18 mouse cellular contexts compared by ENCODE assay signal in genomic region chr10:7200665-7201064, GRCm38 (mm10). TPM values are rescaled to one million over a fixed set of nuclear protein-coding genes. Genes with fewer than 3 reads are reported as not detected.
A peak's percentile ranks its signal among the peaks of the same experiment; 100 is the strongest.
DNase-seq lines count a peak whose midpoint lies in the region; ATAC-seq and TF ChIP-seq lines count a peak whose summit lies in the region.
"Had no signal": no experiment of that assay in that cellular context is flagged by ENCODE, and none has a peak within 500 bp of the region (broad histone marks: within the 10 kb centered on the region; RNA-seq: fewer than 3 reads in every experiment).

No protein-coding gene starts in this region.

- no peak overlapping the region for H3K9ac ChIP-seq in embryonic facial prominence, embryonic 12.5 days
- H3K9ac ChIP-seq in forebrain, postnatal 0 days = peak overlapping the region; percentile 18; the same call in 1 of the 2 replicates
- no peak overlapping the region for H3K9ac ChIP-seq in forebrain, embryonic 12.5 days
- H3K9ac ChIP-seq in limb, embryonic 11.5 days (ENCODE audit: low read length) = no peak overlapping the region
- H3K9ac ChIP-seq: forebrain, embryonic 15.5 days had no signal

- no peak for ATAC-seq in embryonic facial prominence, embryonic 12.5 days (ENCODE audit: insufficient number of reproducible peaks, insufficient read depth, low FRiP score, low TSS enrichment)
- peak; percentile 54 for ATAC-seq in forebrain, postnatal 0 days
- no peak for ATAC-seq in forebrain, embryonic 12.5 days (ENCODE audit: low FRiP score)
- 0 out of 2 replicates have a peak, but pooled peaks have one; percentile 29 for ATAC-seq in limb, embryonic 11.5 days (ENCODE audit: insufficient number of reproducible peaks, low FRiP score, low TSS enrichment, low read depth)
- ATAC-seq: activated CD4-positive, CD25-positive, alpha-beta regulatory T cell, adult 4 months; CD4-positive, CD25-positive, alpha-beta regulatory T cell, adult 4 months; forebrain, embryonic 15.5 days; Patski had no signal

- 80% methylated on average over 7 of the region's 7 CpGs for WGBS in embryonic facial prominence, embryonic 12.5 days
- WGBS in embryonic facial prominence, embryonic 10.5 days = 86% methylated on average over 7 of the region's 7 CpGs
- 74% methylated on average over 7 of the region's 7 CpGs for whole genome bisulfite sequencing in forebrain, postnatal 0 days
- 85% methylated on average over 7 of the region's 7 CpGs for WGBS in forebrain, embryonic 12.5 days
- WGBS in limb, embryonic 11.5 days = 87% methylated on average over 7 of the region's 7 CpGs
- 90% methylated on average over 7 of the region's 7 CpGs for WGBS in limb, embryonic 10.5 days

- no peak for TF ChIP-seq POLR2A in brain, embryonic 14.5 days (IDR thresholded peaks at IDR 0.05; ENCODE audit: borderline replicate concordance, extremely low read depth, insufficient read depth, insufficient read length, poor library complexity, severe bottlenecking)

- no peaks in the 10 kb centered on the region for H3K36me3 ChIP-seq in embryonic facial prominence, embryonic 12.5 days
- H3K36me3 ChIP-seq in embryonic facial prominence, embryonic 10.5 days (replicated peaks) = 0 out of 2 replicates have a peak, but pooled peaks cover under 1% of the 10 kb centered on the region
- no peaks in the 10 kb centered on the region for H3K36me3 ChIP-seq in forebrain, postnatal 0 days (ENCODE audit: insufficient read depth)
- no peaks in the 10 kb centered on the region for H3K36me3 ChIP-seq in forebrain, embryonic 12.5 days (replicated peaks)
- no peaks in the 10 kb centered on the region for H3K36me3 ChIP-seq in limb, embryonic 11.5 days (ENCODE audit: control insufficient read depth, insufficient read depth, low read length)
- no peaks in the 10 kb centered on the region for H3K36me3 ChIP-seq in limb, embryonic 10.5 days
- H3K36me3 ChIP-seq: forebrain, embryonic 15.5 days; G1E had no signal

- no peaks in the 10 kb centered on the region for H3K9me3 ChIP-seq in embryonic facial prominence, embryonic 12.5 days
- H3K9me3 ChIP-seq in embryonic facial prominence, embryonic 10.5 days = no peaks in the 10 kb centered on the region
- H3K9me3 ChIP-seq in forebrain, postnatal 0 days (ENCODE audit: low read length) = no peaks in the 10 kb centered on the region
- H3K9me3 ChIP-seq in forebrain, embryonic 12.5 days = no peaks in the 10 kb centered on the region
- H3K9me3 ChIP-seq in limb, embryonic 11.5 days (ENCODE audit: control insufficient read depth, low read length) = no peaks in the 10 kb centered on the region
- no peaks in the 10 kb centered on the region for H3K9me3 ChIP-seq in limb, embryonic 10.5 days (replicated peaks)
- H3K9me3 ChIP-seq: forebrain, embryonic 15.5 days; G1E had no signal

- H3K4me3 ChIP-seq in embryonic facial prominence, embryonic 12.5 days = no peak overlapping the region
- no peak overlapping the region for H3K4me3 ChIP-seq in embryonic facial prominence, embryonic 10.5 days
- H3K4me3 ChIP-seq in forebrain, postnatal 0 days (ENCODE audit: low read depth, low read length) = no peak overlapping the region
- no peak overlapping the region for H3K4me3 ChIP-seq in forebrain, embryonic 12.5 days (replicated peaks)
- no peak overlapping the region for H3K4me3 ChIP-seq in limb, embryonic 11.5 days (ENCODE audit: low read depth, low read length)
- H3K4me3 ChIP-seq in limb, embryonic 10.5 days = no peak overlapping the region
- H3K4me3 ChIP-seq: forebrain, embryonic 15.5 days had no signal

- H3K4me1 ChIP-seq in embryonic facial prominence, embryonic 12.5 days = 0 out of 2 replicates have a peak, but pooled peaks cover 7% of the 10 kb centered on the region
- H3K4me1 ChIP-seq in embryonic facial prominence, embryonic 10.5 days = peaks cover 14% of the 10 kb centered on the region
- H3K4me1 ChIP-seq in forebrain, postnatal 0 days (ENCODE audit: insufficient read depth) = peaks cover 3% of the 10 kb centered on the region; the same call in 1 of the 2 replicates
- peaks cover 6% of the 10 kb centered on the region; the same call in 1 of the 2 replicates for H3K4me1 ChIP-seq in forebrain, embryonic 12.5 days
- H3K4me1 ChIP-seq in limb, embryonic 11.5 days (ENCODE audit: control insufficient read depth, insufficient read depth, low read length) = peaks cover 6% of the 10 kb centered on the region; the same call in 1 of the 2 replicates
- H3K4me1 ChIP-seq in limb, embryonic 10.5 days = peaks cover 9% of the 10 kb centered on the region

- no peak for DNase-seq in embryonic facial prominence, embryonic 10.5 days (ENCODE audit: low spot score)
- DNase-seq in forebrain, postnatal 0 days = no peak
- DNase-seq in limb, embryonic 11.5 days (ENCODE audit: low spot score) = no peak
- no peak for DNase-seq in limb, embryonic 10.5 days (ENCODE audit: low spot score)
- peak; percentile 9 for DNase-seq in brain, embryonic 14.5 days (ENCODE audit: low read depth)
- DNase-seq: adrenal gland, adult 8-10 months; adrenal gland, postnatal 25 days; B cell, adult 2 months; cerebellum, adult 11-12 months; cerebellum, postnatal 10 days had no signal

- 0 out of 2 replicates have a peak overlapping the region, but pooled peaks have one; percentile 9 for H3K27ac ChIP-seq in embryonic facial prominence, embryonic 12.5 days
- H3K27ac ChIP-seq in embryonic facial prominence, embryonic 10.5 days (replicated peaks) = no peak overlapping the region
- no peak overlapping the region for H3K27ac ChIP-seq in forebrain, postnatal 0 days (ENCODE audit: low read depth, low read length)
- H3K27ac ChIP-seq in forebrain, embryonic 12.5 days = no peak overlapping the region
- no peak overlapping the region for H3K27ac ChIP-seq in limb, embryonic 11.5 days (replicated peaks; ENCODE audit: low read depth, low read length)
- H3K27ac ChIP-seq in limb, embryonic 10.5 days = no peak overlapping the region
- H3K27ac ChIP-seq: forebrain, embryonic 15.5 days had no signal

- TF ChIP-seq CTCF in forebrain, postnatal 0 days (IDR thresholded peaks at IDR 0.05; ENCODE audit: low read depth) = no peak
- no peak for TF ChIP-seq CTCF in brain, embryonic 14.5 days (IDR thresholded peaks at IDR 0.05; ENCODE audit: borderline replicate concordance, extremely low read depth, insufficient read depth, insufficient read length)

- H3K27me3 ChIP-seq in embryonic facial prominence, embryonic 12.5 days = no peaks in the 10 kb centered on the region
- H3K27me3 ChIP-seq in embryonic facial prominence, embryonic 10.5 days (replicated peaks; ENCODE audit: low read depth, poor library complexity, severe bottlenecking) = no peaks in the 10 kb centered on the region
- H3K27me3 ChIP-seq in forebrain, postnatal 0 days (ENCODE audit: insufficient read depth, low read length) = no peaks in the 10 kb centered on the region
- no peaks in the 10 kb centered on the region for H3K27me3 ChIP-seq in forebrain, embryonic 12.5 days
- H3K27me3 ChIP-seq in limb, embryonic 11.5 days (ENCODE audit: control insufficient read depth, insufficient read depth, low read length) = no peaks in the 10 kb centered on the region
- H3K27me3 ChIP-seq in limb, embryonic 10.5 days (ENCODE audit: low read depth, poor library complexity, severe bottlenecking) = no peaks in the 10 kb centered on the region
- H3K27me3 ChIP-seq: CH12.LX; forebrain, embryonic 15.5 days; Patski had no signal

- no peak overlapping the region for H3K4me2 ChIP-seq in embryonic facial prominence, embryonic 12.5 days (replicated peaks)
- no peak overlapping the region for H3K4me2 ChIP-seq in forebrain, postnatal 0 days (ENCODE audit: low read depth)
- no peak overlapping the region for H3K4me2 ChIP-seq in forebrain, embryonic 12.5 days
- H3K4me2 ChIP-seq in limb, embryonic 11.5 days (ENCODE audit: low read depth, severe bottlenecking) = no peak overlapping the region
- H3K4me2 ChIP-seq: forebrain, embryonic 15.5 days had no signal

RNA-seq across cellular contexts. Expression of gene Cnksr3, which starts 11.4 kb away (rescaled TPM):
- polyA plus RNA-seq in embryonic facial prominence, embryonic 12.5 days (2016; fragmentation: Nextera tagmentation; extraction: Ambion mirVana) = 10.9 and 12.7 TPM in 2 replicates
- 8.8 and 10.8 TPM in 2 replicates for polyA plus RNA-seq in embryonic facial prominence, embryonic 10.5 days (2016; fragmentation: Nextera tagmentation; extraction: Ambion mirVana)
- total RNA-seq in forebrain, postnatal 0 days (2014; rRNA removed) = 2.4 and 3.5 TPM in 2 replicates
- 1.8 and 2.0 TPM in 2 replicates for polyA plus RNA-seq in forebrain, postnatal 0 days (2015; fragmentation: Nextera tagmentation; extraction: Ambion mirVana)
- polyA plus RNA-seq in forebrain, embryonic 12.5 days (2016; fragmentation: Nextera tagmentation; extraction: Ambion mirVana) = 6.7 and 6.9 TPM in 2 replicates
- 11.8 and 11.9 TPM in 2 replicates for polyA plus RNA-seq in limb, embryonic 11.5 days (2014; fragmentation: Nextera tagmentation; extraction: Ambion mirVana)
- polyA plus RNA-seq in limb, embryonic 10.5 days (2016; fragmentation: Nextera tagmentation; extraction: Ambion mirVana) = 9.6 and 11.4 TPM in 2 replicates
- 3.8 and 3.9 TPM in 2 replicates for polyA plus RNA-seq in brain, embryonic 14.5 days (2012; rRNA removed)
- total RNA-seq: G1E had no signal
- polyA plus RNA-seq: G1E had no signal

Comparison
In these comparisons a context has a peak if more than half of its experiments do, and no peak if none do; other contexts are left out.
1. ATAC-seq: peak in forebrain, postnatal 0 days (single experiment) and limb, embryonic 11.5 days (single experiment); none in embryonic facial prominence, embryonic 12.5 days (single experiment) and forebrain, embryonic 12.5 days (single experiment).